9 mouse cellular contexts compared by ENCODE assay signal in genomic region chr3:89574260-89574659, GRCm38 (mm10). TPM values are rescaled to one million over a fixed set of nuclear protein-coding genes. Genes with fewer than 3 reads are reported as not detected.
A peak's percentile ranks its signal among the peaks of the same experiment; 100 is the strongest.
DNase-seq lines count a peak whose midpoint lies in the region; ATAC-seq and TF ChIP-seq lines count a peak whose summit lies in the region.
"Had no signal": no experiment of that assay in that cellular context is flagged by ENCODE, and none has a peak within 500 bp of the region (broad histone marks: within the 10 kb centered on the region; RNA-seq: fewer than 3 reads in every experiment).

No protein-coding gene starts in this region.

- no peak overlapping the region for H3K4me3 ChIP-seq in heart, embryonic 11.5 days (ENCODE audit: low read depth, low read length)
- H3K4me3 ChIP-seq in liver, embryonic 14.5 days (ENCODE audit: insufficient read depth in 1 of 2, low read depth in 2 of 2, low read length in 2 of 2) = no peak overlapping the region

- no peak for ATAC-seq in heart, embryonic 11.5 days (replicated peaks; ENCODE audit: insufficient number of reproducible peaks, low FRiP score, low TSS enrichment)
- ATAC-seq in liver, embryonic 14.5 days (ENCODE audit: insufficient read depth) = no peak
- no peak for ATAC-seq in erythroblast, adult 5-6 weeks (replicated peaks; ENCODE audit: low FRiP score, poor library complexity, severe bottlenecking)

- H3K36me3 ChIP-seq in heart, embryonic 11.5 days (ENCODE audit: control insufficient read depth, insufficient read depth, low read length) = no peaks in the 10 kb centered on the region
- no peaks in the 10 kb centered on the region for H3K36me3 ChIP-seq in liver, embryonic 14.5 days (replicated peaks; ENCODE audit: control insufficient read depth, insufficient read depth, low read depth)

- TF ChIP-seq CTCF in liver, embryonic 14.5 days (IDR thresholded peaks at IDR 0.05; ENCODE audit: low read depth) = peak; percentile 64

- no peak overlapping the region for H3K9ac ChIP-seq in heart, embryonic 11.5 days (ENCODE audit: low read depth, low read length)
- no peak overlapping the region for H3K9ac ChIP-seq in liver, embryonic 14.5 days (replicated peaks)

- H3K9me3 ChIP-seq in heart, embryonic 11.5 days (replicated peaks; ENCODE audit: control insufficient read depth, low read length) = no peaks in the 10 kb centered on the region
- H3K9me3 ChIP-seq in liver, embryonic 14.5 days (ENCODE audit: control insufficient read depth, low read length) = no peaks in the 10 kb centered on the region

- peaks cover 7% of the 10 kb centered on the region for H3K4me1 ChIP-seq in heart, embryonic 11.5 days (ENCODE audit: control insufficient read depth, insufficient read depth, low read length)
- H3K4me1 ChIP-seq in liver, embryonic 14.5 days (replicated peaks; ENCODE audit: control insufficient read depth in 2 of 2, insufficient read depth in 2 of 2, low read length in 1 of 2) = peaks cover 26 to 48% of the 10 kb centered on the region in 2 experiments

- no peak overlapping the region for H3K4me2 ChIP-seq in heart, embryonic 11.5 days
- no peak overlapping the region for H3K4me2 ChIP-seq in liver, embryonic 14.5 days (ENCODE audit: low read depth)

- DNase-seq in heart, postnatal 4 days = peak; percentile 59
- peak; percentile 24 for DNase-seq in urinary bladder, postnatal 14 days (ENCODE audit: low spot score)
- DNase-seq in urinary bladder, postnatal 25 days (ENCODE audit: low spot score) = no peak
- no peak for DNase-seq in liver, embryonic 14.5 days (ENCODE audit: low read depth in 3 of 3, low spot score in 3 of 3)
- DNase-seq in layer of hippocampus, adult 18-20 months (ENCODE audit: low spot score in 2 of 2) = no peak
- DNase-seq in urinary bladder, postnatal 10 days (ENCODE audit: low spot score) = no peak

- no peak for TF ChIP-seq EP300 in liver, embryonic 14.5 days (IDR thresholded peaks at IDR 0.05; ENCODE audit: low read depth)

- WGBS in heart, embryonic 11.5 days (ENCODE audit: insufficient replicate concordance) = 47% methylated on average over 2 of the region's 2 CpGs
- 50% methylated on average over 2 of the region's 2 CpGs for WGBS in liver, embryonic 14.5 days (ENCODE audit: insufficient replicate concordance)

- peaks cover 8% of the 10 kb centered on the region; the same call in 1 of the 2 replicates for H3K27me3 ChIP-seq in heart, embryonic 11.5 days (ENCODE audit: control insufficient read depth, insufficient read depth, low read length)
- H3K27me3 ChIP-seq in liver, embryonic 14.5 days (ENCODE audit: control insufficient read depth, insufficient read depth, low read length) = no peaks in the 10 kb centered on the region

- H3K27ac ChIP-seq in heart, embryonic 11.5 days (ENCODE audit: low read depth, low read length) = no peak overlapping the region
- no peak overlapping the region for H3K27ac ChIP-seq in liver, embryonic 14.5 days
- H3K27ac ChIP-seq: macrophage had no signal

RNA-seq across cellular contexts. Expression of gene Kcnn3, which starts 54.3 kb away (rescaled TPM):
- total RNA-seq in heart, postnatal 4 days (2021) = 1 to 10 TPM; 4.3 to 4.8 TPM
- 0.73 and 0.99 TPM in 2 replicates for polyA plus RNA-seq in heart, embryonic 11.5 days (2014; fragmentation: Nextera tagmentation; extraction: Ambion mirVana)
- 0.02 and 0.03 TPM in 2 replicates for polyA plus RNA-seq in liver, embryonic 14.5 days (2012; rRNA removed)
- polyA plus RNA-seq in liver, embryonic 14.5 days (2014; fragmentation: Nextera tagmentation; extraction: Ambion mirVana) = not detected in 2 replicates
- total RNA-seq in erythroblast, adult 5-6 weeks (2015; ENCODE audit: low replicate concordance) = not detected in 2 replicates
- total RNA-seq in erythroblast, adult 5-6 weeks (2017; ENCODE audit: low replicate concordance) = 0.26 TPM in 1 of 2 replicates, not detected in the other
- total RNA-seq in layer of hippocampus, adult 18-20 months (2021) = 10 to 100 TPM; 24.6 to 26.6 TPM

Comparison
In these comparisons a context has a peak if more than half of its experiments do, and no peak if none do; other contexts are left out.
1. DNase-seq: peak in heart, postnatal 4 days (single experiment) and urinary bladder, postnatal 14 days (single experiment); none in urinary bladder, postnatal 25 days (single experiment), liver, embryonic 14.5 days (0 of 3), layer of hippocampus, adult 18-20 months (0 of 2) and urinary bladder, postnatal 10 days (single experiment).
2. RNA of gene Kcnn3, which starts 54.3 kb away (total RNA-seq): 24.6 to 26.6 TPM in layer of hippocampus, adult 18-20 months; 4.3 to 4.8 TPM in heart, postnatal 4 days and 0.26 TPM in erythroblast, adult 5-6 weeks; every median in the first group is over 4 times any median in the second.